Mouse (Mus musculus): ENCODE results near the gene Olfr1507. TPM values are rescaled to one million over a fixed set of nuclear protein-coding genes. Genes with fewer than 3 reads are reported as not detected.

The Olfr1507 gene
- not detected in 2 replicates for polyA plus RNA-seq (2016; fragmentation: Nextera tagmentation; extraction: Ambion mirVana)

DNA sequence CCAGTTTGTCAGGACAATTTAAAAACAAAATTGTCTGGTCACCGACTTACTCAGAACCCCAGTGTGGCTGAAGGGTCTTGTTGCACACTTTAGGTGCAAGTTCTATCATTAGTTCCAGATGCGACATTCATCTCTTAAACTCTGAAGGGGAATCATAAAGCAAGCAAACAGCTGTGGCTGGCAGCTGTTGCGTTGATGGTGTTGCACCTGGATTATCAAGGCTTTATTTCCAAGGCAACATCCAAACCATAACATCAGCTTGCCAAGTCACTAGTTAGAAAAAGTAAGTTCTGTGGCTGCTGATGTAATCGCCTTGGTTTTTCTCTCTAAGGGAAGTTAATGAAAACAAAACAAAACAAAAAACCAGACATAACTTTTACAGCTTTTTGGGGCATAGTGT is at the start of gene Olfr1507:
Olfr1507 (minus strand) TSS at position 234 of the 400 bp plus-strand sequence.
- WGBS, result 86% methylated on average over 4 of the region's 4 CpGs
- Histone ChIP-seq H3K4me3 (no peak within 1 kb of the TSS), H3K27ac (no peak within 1 kb of the TSS), H3K27me3 (ENCODE audit: insufficient read depth, poor library complexity, severe bottlenecking) (no peaks in the 10 kb centered on the region), H3K4me1 (no peaks in the 10 kb centered on the region), H3K9me3 (no peaks in the 10 kb centered on the region; the same call in 1 of the 2 replicates), H3K36me3 (no peaks in the 10 kb centered on the region)
- DNase-seq (ENCODE audit: low spot score), result no peak

DNA sequence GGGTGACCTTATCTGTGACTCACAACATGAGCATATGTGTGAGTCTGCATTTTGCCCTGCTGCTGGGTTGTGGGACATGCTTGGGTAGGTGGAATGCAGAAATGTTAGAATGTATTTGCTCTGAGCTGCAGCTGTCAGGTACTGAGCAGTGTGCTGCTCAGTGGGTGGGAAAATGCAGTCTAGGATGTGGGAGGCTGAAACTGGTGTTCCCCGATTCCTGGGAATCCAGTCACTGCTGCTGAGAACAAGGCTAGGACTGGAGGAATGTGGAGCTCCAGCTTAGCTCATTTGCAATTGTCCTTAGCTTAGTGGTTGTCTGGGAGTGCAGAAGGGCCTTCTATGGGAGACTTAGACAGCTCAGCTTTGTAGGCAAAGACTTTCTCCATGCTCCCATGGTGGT is 37.8 kb upstream of the Olfr1507 start:
- H3K9me3 ChIP-seq, result 0 out of 2 replicates have a peak, but pooled peaks cover 3% of the 10 kb centered on the region
- no peaks in the 10 kb centered on the region for H3K27me3 ChIP-seq (ENCODE audit: insufficient read depth, poor library complexity, severe bottlenecking)
- no peak overlapping the region for H3K27ac ChIP-seq
- 73% methylated on average over 1 of the region's 1 CpGs for WGBS
- DNase-seq (ENCODE audit: low spot score), result no peak
- H3K36me3 ChIP-seq, result no peaks in the 10 kb centered on the region
- no peaks in the 10 kb centered on the region for H3K4me1 ChIP-seq
- H3K4me3 ChIP-seq, result no peak overlapping the region

DNA sequence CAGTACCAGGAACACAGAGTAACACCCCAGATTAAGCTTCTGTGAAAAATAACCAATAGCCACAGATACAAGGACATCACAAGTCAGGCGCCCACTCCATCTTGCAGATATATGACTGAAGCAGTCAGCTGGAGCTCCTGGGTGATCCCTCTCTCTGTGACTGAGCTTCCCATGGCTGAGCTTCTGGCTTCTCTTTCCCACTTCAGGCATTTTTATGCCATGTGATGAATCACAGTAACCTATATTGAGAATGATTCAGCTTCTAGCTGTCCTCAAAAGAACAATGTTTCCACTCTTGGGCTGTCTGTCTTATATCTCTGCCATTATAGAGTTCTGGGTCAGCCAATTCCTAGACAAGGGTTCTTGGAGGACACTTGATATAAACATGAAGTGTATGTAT is 29.4 kb upstream of the Olfr1507 start:
- WGBS, result 82% methylated on average over 1 of the region's 1 CpGs
- Histone ChIP-seq H3K4me3 (no peak overlapping the region), H3K9me3 (no peaks in the 10 kb centered on the region; the same call in 1 of the 2 replicates), H3K27ac (no peak overlapping the region), H3K4me1 (no peaks in the 10 kb centered on the region), H3K27me3 (ENCODE audit: insufficient read depth, poor library complexity, severe bottlenecking) (no peaks in the 10 kb centered on the region), H3K36me3 (no peaks in the 10 kb centered on the region)
- no peak for DNase-seq (ENCODE audit: low spot score)

DNA sequence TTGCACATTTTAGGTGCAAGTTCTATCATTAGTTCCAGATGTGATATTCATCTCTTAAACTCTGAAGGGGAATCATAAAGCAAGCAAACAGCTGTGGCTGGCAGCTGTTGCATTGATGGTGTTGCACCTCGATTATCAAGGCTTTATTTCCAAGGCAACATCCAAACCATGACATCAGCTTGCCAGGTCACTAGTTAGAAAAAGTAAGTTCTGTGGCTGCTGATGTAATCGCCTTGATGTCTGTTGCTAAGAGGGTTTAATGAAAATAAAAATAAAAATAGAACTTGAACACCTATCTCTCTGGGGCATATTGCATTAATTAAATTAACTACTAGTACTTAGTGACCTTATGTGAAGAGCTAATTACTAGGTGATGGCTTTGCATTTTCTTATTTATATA is 28.2 kb downstream of the Olfr1507 start, which contains the start of gene Olfr1508:
Olfr1508 (minus strand) TSS at position 101 of the 400 bp plus-strand sequence.
- WGBS, result 71% methylated on average over 2 of the region's 2 CpGs
- no peaks in the 10 kb centered on the region for H3K36me3 ChIP-seq
- no peaks in the 10 kb centered on the region for H3K27me3 ChIP-seq (ENCODE audit: insufficient read depth, poor library complexity, severe bottlenecking)
- DNase-seq (ENCODE audit: low spot score), result no peak
- no peak within 1 kb of the TSS for H3K4me3 ChIP-seq
- no peaks in the 10 kb centered on the region for H3K9me3 ChIP-seq
- no peak within 1 kb of the TSS for H3K27ac ChIP-seq
- no peaks in the 10 kb centered on the region for H3K4me1 ChIP-seq

DNA sequence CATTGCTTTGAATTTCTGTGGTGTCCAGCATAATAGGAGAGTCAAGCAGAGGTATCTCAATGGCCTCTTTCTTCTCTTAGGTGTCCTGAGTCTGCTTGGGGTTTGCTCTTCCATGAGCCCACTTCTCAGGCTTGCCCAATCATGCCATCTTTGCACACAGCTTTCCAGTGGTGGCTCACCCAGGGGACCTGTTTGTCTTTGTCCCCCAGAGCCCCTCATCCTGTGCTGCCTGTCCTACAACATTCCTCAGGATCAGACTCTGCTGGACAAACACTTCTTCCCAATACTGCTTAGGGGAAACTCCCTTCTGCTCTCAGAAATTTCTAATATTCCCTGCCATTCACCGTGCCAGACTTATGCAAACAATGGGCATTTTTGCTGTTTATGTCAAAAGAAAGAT is 29.8 kb downstream of the Olfr1507 start:
- 86% methylated on average over 1 of the region's 1 CpGs for WGBS

DNA sequence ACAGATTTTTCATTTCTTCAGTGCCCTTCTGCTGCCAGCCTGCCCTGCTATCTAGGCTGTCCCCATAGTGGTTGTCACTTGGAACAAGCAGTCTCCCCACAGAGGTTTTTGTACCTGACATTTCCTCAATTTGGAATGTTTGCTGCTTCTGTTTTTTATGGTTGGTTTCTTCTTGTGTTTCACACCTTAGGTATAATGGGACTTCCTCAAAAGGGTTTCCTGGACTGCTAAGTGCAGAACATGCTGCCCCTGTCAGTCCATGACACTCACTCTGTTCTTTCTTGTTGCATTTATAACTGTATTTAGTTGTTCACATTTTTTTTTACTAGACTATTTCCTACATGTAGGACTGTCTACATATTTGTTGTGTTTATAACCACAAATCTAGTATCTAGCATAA is 33.6 kb downstream of the Olfr1507 start:
- Histone ChIP-seq H3K27ac (no peak overlapping the region), H3K4me3 (no peak overlapping the region), H3K36me3 (no peaks in the 10 kb centered on the region), H3K4me1 (no peaks in the 10 kb centered on the region), H3K9me3 (no peaks in the 10 kb centered on the region), H3K27me3 (ENCODE audit: insufficient read depth, poor library complexity, severe bottlenecking) (no peaks in the 10 kb centered on the region)
- no peak for DNase-seq (ENCODE audit: low spot score)

More for the DNA sequence above, 29.8 kb downstream of the Olfr1507 start:
- Histone ChIP-seq H3K36me3 (no peaks in the 10 kb centered on the region), H3K4me1 (no peaks in the 10 kb centered on the region), H3K4me3 (no peak overlapping the region), H3K9me3 (no peaks in the 10 kb centered on the region), H3K27me3 (ENCODE audit: insufficient read depth, poor library complexity, severe bottlenecking) (no peaks in the 10 kb centered on the region), H3K27ac (no peak overlapping the region)
- no peak for DNase-seq (ENCODE audit: low spot score)

DNA sequence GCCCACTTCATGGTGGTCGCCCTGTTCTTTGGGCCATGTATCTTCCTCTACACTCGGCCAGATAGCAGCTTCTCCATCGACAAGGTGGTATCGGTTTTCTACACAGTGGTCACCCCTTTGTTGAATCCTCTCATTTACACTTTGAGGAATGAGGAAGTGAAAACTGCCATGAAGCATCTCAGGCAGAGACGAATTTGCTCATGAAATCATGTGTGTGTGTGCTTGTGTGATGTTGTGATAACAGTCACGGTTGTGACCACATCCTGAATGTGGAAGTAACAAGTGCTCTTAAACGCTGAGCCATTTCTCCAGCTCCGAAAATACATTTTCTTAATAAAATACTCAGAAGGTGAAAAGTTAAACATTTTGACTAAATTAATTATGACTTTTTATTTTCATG is 44.4 kb downstream of the Olfr1507 start:
- Histone ChIP-seq H3K36me3 (no peaks in the 10 kb centered on the region), H3K27ac (no peak overlapping the region), H3K27me3 (ENCODE audit: insufficient read depth, poor library complexity, severe bottlenecking) (no peaks in the 10 kb centered on the region), H3K4me1 (no peaks in the 10 kb centered on the region), H3K4me3 (no peak overlapping the region), H3K9me3 (no peaks in the 10 kb centered on the region)
- no peak for DNase-seq (ENCODE audit: low spot score)
- WGBS, result 78% methylated on average over 8 of the region's 8 CpGs

DNA sequence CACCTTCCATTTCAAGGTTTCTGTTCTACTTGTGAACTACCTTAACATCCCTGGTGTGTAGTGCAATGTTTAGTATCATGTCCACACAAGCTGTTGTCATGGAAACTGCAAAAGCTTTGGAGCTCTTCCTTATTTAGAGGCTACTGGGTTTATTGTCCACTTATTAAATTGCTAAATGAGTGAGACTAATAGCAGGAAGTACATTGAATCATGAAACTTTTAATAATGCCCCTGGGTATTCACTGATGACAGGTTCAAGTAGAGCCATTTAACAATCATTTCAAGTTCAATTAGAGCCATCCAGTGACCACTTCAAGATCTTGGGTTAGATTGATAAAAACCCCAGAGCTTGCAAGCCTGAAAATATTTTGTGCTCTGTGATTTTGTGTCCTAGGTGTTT is 52.9 kb downstream of the Olfr1507 start, which contains the start of gene Olfr1509:
Olfr1509 (plus strand) TSS at position 301 of the 400 bp plus-strand sequence.
- Histone ChIP-seq H3K4me3 (no peak within 1 kb of the TSS), H3K27me3 (ENCODE audit: insufficient read depth, poor library complexity, severe bottlenecking) (no peaks in the 10 kb centered on the region), H3K4me1 (no peaks in the 10 kb centered on the region), H3K27ac (no peak within 1 kb of the TSS), H3K9me3 (no peaks in the 10 kb centered on the region), H3K36me3 (no peaks in the 10 kb centered on the region)
- DNase-seq (ENCODE audit: low spot score), result no peak

Other genes with a start within 250 kb of the Olfr1507 start
- 32.6 and 34.0 TPM in 2 replicates for gene Chd8, start 238.0 kb downstream of the Olfr1507 start, polyA plus RNA-seq (2016; fragmentation: Nextera tagmentation; extraction: Ambion mirVana)
- gene Tox4, start 216.6 kb downstream of the Olfr1507 start, polyA plus RNA-seq (2016; fragmentation: Nextera tagmentation; extraction: Ambion mirVana), result 40.2 and 40.4 TPM in 2 replicates
- 15.5 and 17.1 TPM in 2 replicates for gene Rab2b, start 216.2 kb downstream of the Olfr1507 start, polyA plus RNA-seq (2016; fragmentation: Nextera tagmentation; extraction: Ambion mirVana)
- 36.0 and 42.5 TPM in 2 replicates for gene Mettl3, start 190.6 kb downstream of the Olfr1507 start, polyA plus RNA-seq (2016; fragmentation: Nextera tagmentation; extraction: Ambion mirVana)
- gene Sall2, start 167.0 kb downstream of the Olfr1507 start, polyA plus RNA-seq (2016; fragmentation: Nextera tagmentation; extraction: Ambion mirVana), result 12.1 and 17.1 TPM in 2 replicates
- not detected in 2 replicates for gene Olfr1513, start 139.3 kb downstream of the Olfr1507 start, polyA plus RNA-seq (2016; fragmentation: Nextera tagmentation; extraction: Ambion mirVana)
- gene Olfr1512, start 116.6 kb downstream of the Olfr1507 start, polyA plus RNA-seq (2016; fragmentation: Nextera tagmentation; extraction: Ambion mirVana), result not detected in 2 replicates
- not detected in 2 replicates for gene Olfr1511, start 98.4 kb downstream of the Olfr1507 start, polyA plus RNA-seq (2016; fragmentation: Nextera tagmentation; extraction: Ambion mirVana)
- not detected in 2 replicates for gene Olfr1510, start 81.4 kb downstream of the Olfr1507 start, polyA plus RNA-seq (2016; fragmentation: Nextera tagmentation; extraction: Ambion mirVana)
- gene Olfr1509, start 52.8 kb downstream of the Olfr1507 start, polyA plus RNA-seq (2016; fragmentation: Nextera tagmentation; extraction: Ambion mirVana), result not detected in 2 replicates
- gene Olfr1508, start 28.3 kb downstream of the Olfr1507 start, polyA plus RNA-seq (2016; fragmentation: Nextera tagmentation; extraction: Ambion mirVana), result not detected in 2 replicates

Data from heart, embryonic 10.5 days (tissue).